Mouse (Mus musculus): Measurements from ENCODE around the gene Sgms1.

- TF ChIP-seq CTCF (conservative IDR thresholded peaks at IDR 0.05; ENCODE audit: insufficient read depth, insufficient read length, low read depth, low read length) (no peak), POLR2A (IDR thresholded peaks at IDR 0.05; ENCODE audit: low read depth, low read length) (no peak)
These were observed 202.9 kb downstream of the Sgms1 start for GRCm38 (mm10) chr19:32186594-32187092.
